Mouse (Mus musculus) retina, adult 2 months (tissue): ENCODE measurements at regions not wholly inside any gene's neighbourhood (a gene's known extent, or its start where the extent isn't known, plus 50 kb on each side); places are given as distances from the start of the nearest gene placed in this dataset.
"Not testable (repeated sequence)": the region's sequence is repeated elsewhere in the genome, so short reads cannot be mapped to it uniquely, and the experiment has no call there.

Source experiments
- DNase-seq: peaks from one replicate; pipeline ENCODE4 v3.0.0-alpha.2; 2012; ENCODE audit warnings: low read depth, low spot score

DNA sequence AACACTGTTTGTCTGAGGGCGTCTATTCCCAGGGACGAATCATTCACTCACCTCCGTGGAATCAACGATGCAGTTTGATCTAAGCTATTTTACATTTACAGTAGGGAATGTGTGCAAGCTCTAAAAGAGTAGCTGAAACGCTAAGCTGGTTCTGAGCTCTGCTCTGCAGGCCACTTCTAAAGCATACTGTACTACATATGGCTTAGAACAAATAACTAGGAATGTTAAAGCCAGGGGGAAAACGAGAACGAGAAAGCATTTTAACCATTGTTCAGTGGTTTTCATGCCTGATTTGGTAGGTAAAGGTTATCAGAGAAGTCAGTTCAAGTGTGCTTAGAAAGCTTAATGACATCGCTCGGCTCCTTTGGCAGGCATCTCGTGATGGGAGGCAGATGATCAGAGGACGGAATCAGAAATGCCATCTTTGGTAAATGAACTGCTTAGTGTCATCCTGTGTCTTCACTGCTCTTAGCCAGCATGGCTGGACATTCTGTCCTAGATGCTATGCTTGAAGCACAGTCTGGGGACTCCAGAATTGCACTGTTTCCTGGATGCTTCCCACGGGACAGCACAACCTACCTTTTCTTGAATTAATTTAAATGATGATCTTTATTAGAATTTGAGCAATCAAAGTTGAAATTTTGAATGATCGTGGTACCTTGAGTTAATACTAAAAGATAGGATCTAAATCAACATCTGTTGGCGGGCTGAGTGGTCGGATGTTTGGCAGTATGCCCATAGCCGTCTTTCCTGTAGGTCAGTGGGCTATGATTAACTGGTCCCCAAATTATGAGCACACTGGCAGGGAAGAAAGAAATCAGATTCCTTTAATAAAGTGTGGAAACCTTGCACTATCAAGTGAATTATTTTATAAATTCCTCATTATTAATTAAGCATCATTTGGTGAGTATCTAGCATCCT is 495.2 kb downstream of the Hace1 start:
- DNase-seq: no peak

DNA sequence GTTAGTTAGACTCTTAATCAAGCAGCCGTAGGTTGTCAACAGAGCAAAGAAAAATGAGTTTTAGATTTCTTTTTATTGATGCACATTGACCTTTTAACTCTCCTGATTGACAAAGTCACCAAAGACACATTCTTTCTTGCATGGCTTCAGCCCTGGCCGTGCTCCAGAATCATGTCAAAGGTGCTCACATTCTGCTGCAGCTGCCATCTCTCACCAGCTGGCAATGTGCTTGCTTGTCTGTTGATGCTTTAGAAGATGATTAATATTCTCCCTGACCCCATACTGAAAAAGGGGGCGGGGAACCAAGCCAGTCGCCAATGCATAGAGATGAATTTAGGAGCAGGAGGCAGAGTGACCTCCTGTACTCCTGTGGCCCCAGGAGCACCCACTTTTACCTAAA is 510.1 kb downstream of the Hace1 start:
- DNase-seq: no peak

DNA sequence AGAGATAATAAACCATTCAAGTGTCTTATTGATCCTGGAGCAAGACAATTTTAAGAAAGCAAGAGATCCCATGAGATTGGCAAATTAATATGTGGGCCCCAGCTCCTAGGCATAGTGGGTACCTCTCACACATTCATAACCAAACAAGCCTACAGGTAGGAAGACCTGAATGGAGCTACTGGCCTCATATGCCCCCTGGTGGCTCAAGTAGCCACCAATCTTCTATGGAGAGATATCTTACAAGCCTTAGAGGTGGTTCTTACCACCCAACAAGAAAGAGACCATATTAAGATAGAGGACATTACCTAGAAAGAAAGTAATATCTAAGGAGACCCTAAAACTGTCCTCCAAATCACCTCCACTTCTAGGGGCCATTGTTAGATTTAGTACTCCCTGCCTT is 523.2 kb downstream of the Hace1 start:
- no peak for DNase-seq

GRCm38 (mm10) chr10:46108810-46109209 is 531.2 kb downstream of the Hace1 start:
- DNase-seq: no peak

DNA sequence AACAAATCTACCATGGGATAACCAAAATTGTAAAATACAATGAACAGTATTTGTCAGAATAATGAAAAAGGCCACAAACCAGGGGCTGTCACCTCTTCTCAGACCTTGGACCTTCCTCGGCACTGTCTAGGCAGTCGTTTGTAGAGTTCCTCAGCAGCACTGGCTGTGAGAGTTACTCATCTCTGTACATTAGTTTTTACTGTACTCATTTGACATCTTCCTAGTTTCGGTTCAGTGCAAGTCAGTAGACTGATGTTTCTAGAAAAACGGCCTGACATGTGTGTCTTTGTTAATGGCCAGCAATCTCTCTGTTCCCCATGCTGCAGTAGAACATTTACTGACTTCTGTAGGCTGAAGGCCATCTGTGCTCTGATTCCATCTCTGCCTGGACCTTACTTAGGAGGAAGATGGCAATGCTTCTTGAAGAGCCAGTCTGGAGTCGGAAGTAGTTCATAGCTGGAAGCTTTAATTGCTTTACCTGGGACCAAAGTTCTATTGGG is 537.1 kb downstream of the Hace1 start:
- no peak for DNase-seq

- DNase-seq: not testable (repeated sequence)
Measured at GRCm38 (mm10) chr10:46122409-46122808, 544.8 kb downstream of the Hace1 start.

GRCm38 (mm10) chr10:46123795-46124194 is 546.2 kb downstream of the Hace1 start:
- no peak for DNase-seq

GRCm38 (mm10) chr10:46135120-46135748 is 557.6 kb downstream of the Hace1 start:
- no peak for DNase-seq

DNA sequence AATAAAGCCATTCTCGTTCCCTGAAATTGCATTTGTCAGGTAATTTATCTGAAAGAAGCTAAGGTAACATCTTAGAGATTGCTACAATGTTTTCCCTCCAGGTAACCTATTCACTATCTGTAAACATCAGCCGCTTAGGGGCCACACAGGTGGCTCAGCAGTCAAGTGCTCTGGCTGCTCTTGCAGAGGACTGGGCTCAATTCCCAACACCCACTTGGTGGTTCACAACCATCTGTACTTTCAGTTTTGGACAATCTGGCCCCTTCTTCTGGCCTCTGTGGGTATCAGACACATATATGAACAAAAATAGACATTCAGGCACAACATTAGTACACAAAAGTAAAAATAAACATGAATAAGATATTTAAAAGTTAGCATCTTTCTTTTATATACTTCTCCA is 596.4 kb downstream of the Hace1 start:
- DNase-seq: no peak

- DNase-seq: no peak
Measured at GRCm38 (mm10) chr10:46185763-46186458, 608.3 kb downstream of the Hace1 start.

DNA sequence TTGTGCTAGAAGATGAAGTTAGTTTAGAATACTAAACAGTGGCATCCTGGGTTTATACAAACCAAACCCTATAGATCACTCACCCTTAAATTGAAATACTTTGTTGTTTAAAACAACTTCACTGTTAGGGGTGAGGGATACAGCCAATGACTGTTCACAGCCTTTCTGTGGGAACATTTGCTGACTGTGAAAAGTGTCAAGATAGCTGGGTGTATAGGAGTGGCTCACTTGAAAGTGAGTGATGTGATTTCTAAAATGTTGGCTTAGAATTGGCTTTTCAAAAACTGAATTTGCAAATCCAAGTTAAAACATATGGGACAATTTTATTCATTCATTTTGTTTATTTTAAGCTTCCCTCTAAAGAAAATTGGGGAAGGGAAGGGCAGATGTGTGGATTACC is 616.5 kb downstream of the Hace1 start:
- no peak for DNase-seq

GRCm38 (mm10) chr10:46226837-46227402 is 649.3 kb downstream of the Hace1 start:
- DNase-seq: no peak

- DNase-seq: no peak
Measured at GRCm38 (mm10) chr10:46229608-46230007, 652.0 kb downstream of the Hace1 start.

DNA sequence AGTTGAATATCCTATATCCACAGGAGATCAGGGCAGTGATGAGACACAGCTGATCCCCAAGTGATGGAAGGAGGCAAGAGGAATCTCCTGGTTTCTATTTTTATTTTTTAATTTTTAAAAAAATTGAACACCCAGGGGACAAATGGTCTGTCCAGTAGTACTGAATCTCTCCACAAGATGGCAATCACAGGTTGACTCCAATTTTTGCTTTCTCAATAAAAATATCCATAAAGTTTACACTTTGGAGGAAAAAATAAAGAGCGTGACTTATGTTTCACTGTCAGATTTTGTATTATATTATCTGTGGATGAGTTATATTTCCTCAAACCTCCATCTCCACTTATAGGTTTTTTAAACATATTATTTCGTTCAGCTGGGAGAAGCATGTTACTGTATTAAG is 658.0 kb downstream of the Hace1 start:
- no peak for DNase-seq

DNA sequence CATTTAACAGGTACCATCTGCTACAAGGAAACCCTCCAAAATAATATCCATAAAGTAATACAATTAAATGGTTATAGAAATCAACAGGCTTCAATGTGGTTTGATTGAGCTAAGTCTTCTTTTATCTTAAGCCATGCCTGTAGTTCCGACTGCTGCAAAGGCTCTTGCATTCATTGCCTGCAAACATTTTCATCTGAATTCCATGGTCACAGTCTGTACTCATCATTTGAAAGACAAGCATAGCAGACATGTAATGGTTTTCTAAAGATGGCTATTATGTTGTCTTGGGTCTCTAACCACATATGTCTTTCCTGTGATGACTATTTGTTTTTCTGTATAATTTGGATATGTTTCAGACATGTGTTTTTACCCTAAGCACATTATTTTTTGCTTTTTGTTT is 677.9 kb downstream of the Hace1 start:
- DNase-seq: no peak

DNA sequence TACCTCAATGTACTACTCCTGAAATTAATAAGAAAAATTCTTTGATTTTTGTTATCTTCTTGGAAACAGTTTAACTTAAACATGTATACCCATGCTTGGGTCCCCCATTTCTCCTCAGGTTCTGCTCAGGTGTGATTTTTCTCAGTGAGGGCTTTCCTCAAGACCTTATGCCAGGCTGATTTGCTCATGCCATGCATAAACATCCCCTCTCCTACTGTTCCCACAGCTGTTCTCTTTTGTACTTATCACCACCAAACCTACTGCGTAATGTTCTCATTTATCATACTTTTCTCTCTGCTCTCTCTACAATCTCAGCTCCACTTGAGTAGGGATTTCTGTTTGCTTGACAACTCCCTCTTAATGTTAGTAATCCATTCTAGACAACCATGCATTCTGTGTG is 692.1 kb downstream of the Hace1 start:
- DNase-seq: no peak

- DNase-seq: no peak
Measured at GRCm38 (mm10) chr10:46273846-46274245, 696.2 kb downstream of the Hace1 start.

GRCm38 (mm10) chr10:46294290-46294689 is 716.7 kb downstream of the Hace1 start:
- DNase-seq: no peak

DNA sequence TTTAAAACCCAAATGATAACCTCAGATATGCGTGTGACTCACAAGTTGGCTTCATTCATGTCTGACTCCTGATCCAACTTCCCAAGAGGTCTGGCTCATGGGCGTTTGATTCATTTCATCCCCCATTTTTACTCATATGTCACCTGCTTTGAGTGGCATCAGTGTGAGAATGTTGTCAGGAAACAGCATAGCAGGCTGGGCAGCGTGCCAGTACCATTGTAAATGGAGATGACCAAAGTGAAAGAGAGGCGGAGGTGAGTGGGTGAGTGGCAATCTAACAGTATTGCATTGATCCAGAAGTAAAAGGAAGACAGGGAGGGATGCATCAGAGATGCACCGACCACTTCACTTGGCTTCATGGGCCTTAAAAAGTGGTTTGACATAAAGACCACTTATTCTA is 720.7 kb downstream of the Hace1 start:
- no peak for DNase-seq

DNA sequence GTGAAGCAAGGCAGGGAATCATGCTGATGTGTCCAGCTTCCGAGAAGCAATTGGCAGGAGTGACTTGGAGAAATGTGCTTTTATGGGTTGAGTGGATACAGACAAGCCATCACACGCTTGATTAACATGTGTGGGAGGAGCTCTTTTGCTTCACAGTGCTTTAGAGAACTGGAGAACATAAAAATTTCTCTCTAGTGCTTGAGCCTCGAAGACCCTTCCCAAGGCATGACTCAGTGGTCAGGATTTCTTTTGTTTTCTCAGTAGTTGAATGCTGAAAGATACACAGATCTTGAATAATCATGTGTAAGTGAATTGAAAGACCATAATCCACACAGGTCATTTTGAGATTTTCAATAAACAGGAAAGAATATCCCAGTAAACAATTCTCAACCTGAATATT is 721.9 kb downstream of the Hace1 start:
- no peak for DNase-seq

GRCm38 (mm10) chr10:46320328-46321038 is 742.9 kb downstream of the Hace1 start:
- no peak for DNase-seq
